Mouse (Mus musculus): Measurements from ENCODE around the gene Jph4.

- no peak for TF ChIP-seq CTCF (conservative IDR thresholded peaks at IDR 0.05; ENCODE audit: insufficient read depth, insufficient read length, low read depth, low read length)
- TF ChIP-seq POLR2A (IDR thresholded peaks at IDR 0.05; ENCODE audit: low read depth, low read length): no peak
Observed at GRCm38 (mm10) chr14:55109048-55109873, 7.5 kb downstream of the Jph4 start.
